Mouse (Mus musculus): ENCODE measurements around the gene Serpine3.

GRCm38 (mm10) chr14:62651771-62652170 is 11.7 kb upstream of the Serpine3 start:
- TF ChIP-seq CTCF (IDR thresholded peaks at IDR 0.05; ENCODE audit: borderline replicate concordance, insufficient read depth, low read length) (no peak), POLR2A (IDR thresholded peaks at IDR 0.05; ENCODE audit: low read depth, low read length) (no peak)
